Mouse (Mus musculus): Measurements from ENCODE around the gene Naxd.
A peak's percentile ranks its signal among the peaks of the same experiment; 100 is the strongest.
"Not testable (repeated sequence)": the region's sequence is repeated elsewhere in the genome, so short reads cannot be mapped to it uniquely, and the experiment has no call there.

The Naxd gene

DNA sequence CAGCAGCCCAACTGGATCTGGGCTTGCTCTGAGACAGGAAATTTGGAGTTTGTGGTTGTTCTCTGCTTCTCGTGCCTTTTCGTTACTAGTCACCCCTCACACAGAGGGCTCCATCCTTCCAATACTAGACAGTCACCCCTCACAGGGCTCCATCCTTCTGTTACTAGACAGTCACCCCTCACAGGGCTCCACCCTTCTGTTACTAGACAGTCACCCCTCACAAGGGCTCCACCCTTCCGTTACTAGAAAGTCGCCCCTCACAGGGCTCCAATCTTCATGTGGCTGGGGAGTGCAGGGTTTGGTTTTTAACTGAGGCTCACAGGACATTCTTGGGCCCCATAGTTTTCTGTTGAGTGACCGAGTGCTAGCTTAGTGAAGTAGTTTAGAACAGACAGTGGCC, 15.9 kb downstream of the Naxd start:
- DNase-seq (ENCODE audit: low read depth) = no peak

DNA sequence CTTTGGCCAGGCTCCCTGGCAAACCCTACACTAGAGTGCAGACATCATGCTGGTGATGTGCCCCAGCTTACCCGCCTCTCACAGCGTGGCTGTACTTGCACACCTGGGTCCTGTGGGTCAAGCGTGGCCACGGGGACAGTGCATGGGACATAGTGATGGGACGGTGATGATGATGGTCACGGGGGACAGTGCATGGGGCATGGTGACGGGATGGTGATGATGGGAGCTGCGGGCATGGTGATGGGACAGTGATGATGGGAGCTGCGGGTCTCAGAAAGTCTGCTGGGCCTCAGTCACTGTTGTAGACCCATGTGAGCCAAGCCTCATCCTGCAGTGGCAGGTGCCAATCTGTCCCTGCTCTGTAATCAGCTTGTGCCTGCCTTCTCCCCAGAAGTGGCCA, 19.0 kb downstream of the Naxd start:
- no peak for DNase-seq (ENCODE audit: low read depth)

DNA sequence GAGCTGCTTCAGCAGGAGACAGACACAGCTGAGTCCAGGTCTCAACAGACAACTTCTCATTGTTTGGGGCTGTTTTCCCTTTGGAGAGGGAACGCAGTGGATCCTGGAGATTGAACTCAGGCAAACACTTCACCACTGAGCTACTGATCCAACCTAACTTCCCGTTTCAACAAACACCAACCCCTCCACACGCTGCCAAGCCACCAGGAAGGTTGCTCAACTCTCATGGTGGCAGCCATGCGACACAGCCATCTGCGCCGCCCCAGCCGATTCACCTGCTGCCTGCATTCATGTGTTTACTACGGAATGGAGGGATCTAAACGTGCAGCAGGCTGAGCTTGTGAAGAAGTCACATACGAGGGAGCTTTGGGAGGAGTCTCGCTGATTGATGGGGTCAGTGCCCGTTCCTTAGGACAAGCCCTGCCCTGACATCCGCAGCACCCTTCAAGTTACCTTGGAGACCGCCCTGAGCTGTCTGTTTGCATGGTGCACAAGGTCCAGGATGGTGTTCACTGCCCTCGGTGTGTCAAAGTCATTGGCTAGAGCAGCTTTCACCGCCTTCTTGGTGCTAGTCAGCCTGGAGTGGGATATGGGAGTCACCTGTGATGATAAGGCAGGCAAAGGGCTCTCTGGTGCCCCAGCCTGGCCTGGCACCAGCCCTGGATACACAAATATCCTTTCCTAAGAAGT, 20.2 kb downstream of the Naxd start:
- no peak for DNase-seq (ENCODE audit: low read depth)

DNA sequence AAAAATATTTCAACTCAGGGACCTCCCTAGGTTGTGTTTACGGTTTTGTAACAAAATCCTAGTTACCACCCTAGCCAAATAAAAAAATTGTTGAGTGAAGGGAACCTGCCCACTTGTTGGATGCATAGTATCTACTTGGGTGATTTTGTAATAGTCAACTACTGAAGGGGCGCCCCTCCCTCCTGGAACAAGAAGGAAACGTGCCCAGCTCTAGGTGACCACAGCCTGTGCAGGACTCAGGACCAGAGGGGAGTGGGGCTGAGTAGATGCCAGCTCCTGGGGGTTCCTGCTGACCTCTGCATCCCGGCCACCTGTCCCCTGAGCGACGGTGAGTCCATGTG, 20.7 kb downstream of the Naxd start:
- DNase-seq (ENCODE audit: low read depth) = no peak

DNA sequence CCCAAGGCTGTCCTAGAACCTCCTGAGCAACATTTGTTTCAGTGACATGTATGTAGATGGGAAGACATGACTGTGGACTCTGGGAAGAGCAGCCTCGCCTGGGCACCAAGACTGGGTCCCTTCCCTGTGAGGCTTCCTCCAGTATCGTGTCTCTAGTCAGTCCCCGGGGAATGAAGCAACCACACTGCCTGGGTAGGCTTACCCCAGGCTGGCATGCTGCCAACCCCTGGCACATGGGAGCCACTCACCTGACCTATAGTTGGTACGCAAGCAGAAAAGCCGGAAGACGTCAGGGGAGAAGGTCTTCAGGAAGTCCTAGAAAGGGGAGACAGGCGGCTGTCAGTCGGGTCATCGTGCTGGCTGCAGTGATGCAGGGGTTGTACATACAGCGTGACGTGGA, 21.4 kb downstream of the Naxd start:
- DNase-seq (ENCODE audit: low read depth) = no peak

DNA sequence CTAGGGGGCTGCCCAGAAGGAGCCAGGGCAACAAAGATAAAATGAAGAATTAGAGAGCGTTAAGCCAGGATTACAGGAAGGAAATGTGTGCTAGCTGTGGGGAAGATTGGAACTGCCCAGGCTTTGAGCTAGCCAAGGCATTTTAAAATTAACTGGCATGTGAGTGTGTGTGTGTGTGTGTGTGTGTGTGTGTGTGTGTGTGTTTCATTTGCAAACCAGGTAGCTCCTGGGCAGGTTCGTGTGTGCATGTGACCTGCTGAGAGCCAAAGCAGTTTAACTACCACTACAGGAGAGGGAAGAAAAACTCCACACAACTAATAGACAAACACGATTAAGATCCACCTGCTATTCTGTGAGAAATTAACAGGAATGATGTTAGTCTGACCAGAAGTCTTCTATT, 26.0 kb downstream of the Naxd start:
- DNase-seq (ENCODE audit: low read depth) = no peak

DNA sequence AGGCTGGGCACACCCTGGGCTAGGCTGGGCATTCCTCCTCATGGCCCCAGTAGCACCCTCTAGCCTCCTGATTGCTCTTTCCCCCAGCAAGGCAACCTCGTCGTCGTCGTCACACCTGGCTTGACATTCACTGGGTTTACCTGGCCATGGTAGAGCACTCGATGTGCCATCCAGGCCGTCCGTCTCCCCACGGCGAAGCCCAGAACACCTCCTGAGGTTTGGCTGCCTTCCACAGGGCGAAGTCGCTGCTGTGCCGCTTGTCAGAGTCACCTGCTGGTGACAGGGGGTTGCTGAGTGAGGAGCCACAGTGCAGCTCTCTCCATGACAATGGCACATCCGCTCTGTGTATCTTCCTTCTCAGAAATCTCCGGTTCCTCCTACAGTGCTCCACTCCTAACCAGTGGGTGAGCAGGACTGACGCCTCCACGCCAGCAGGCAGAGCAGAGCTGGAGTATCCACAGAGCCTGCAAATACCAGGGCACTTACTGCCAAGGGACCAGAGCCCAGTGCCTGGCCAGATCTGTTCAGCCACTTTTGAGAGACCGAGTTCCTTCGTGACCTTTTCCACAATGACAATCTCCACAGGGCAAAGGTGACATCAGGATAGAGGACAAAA, 33.0 kb downstream of the Naxd start:
- DNase-seq (ENCODE audit: low read depth) = no peak

DNA sequence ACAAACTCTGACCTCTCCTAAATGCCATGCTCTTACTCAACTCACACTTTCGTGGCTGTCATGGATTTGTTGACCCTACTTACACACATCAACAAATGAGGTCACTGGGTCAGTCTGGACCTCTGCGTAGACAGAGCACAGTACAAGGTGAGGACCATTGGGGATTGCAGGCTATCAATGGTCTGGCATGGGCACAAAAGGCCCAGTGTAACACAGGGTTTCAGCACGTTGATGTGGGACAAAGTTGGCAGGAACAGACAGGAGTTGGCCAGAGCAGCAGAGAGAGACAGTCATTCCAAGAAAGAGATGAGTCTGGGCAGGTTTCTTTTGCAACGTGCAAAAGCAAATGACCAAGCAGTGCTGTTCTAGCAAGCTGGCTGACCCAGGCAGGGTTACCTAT, 33.5 kb downstream of the Naxd start:
- DNase-seq (ENCODE audit: low read depth) = no peak

DNA sequence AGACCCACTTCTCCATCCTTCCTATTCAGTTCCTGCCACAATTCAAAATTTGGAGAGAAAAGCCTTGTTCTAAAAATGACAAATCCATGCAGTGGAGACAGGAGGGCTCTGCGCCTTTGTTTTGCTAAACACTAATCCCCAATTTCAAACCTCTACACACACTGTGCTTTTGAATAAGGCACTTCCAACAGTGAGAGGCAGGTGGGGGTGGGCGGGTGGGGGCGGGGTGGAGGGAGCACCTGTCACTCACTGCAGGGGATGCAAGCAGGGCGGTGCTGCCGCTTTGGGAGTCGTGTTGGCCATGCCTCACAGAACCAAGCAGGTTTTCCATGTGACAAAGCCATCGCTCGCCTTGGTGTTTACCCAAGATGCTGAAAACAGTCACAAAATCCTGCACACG, 37.2 kb downstream of the Naxd start:
- no peak for DNase-seq (ENCODE audit: low read depth)

DNA sequence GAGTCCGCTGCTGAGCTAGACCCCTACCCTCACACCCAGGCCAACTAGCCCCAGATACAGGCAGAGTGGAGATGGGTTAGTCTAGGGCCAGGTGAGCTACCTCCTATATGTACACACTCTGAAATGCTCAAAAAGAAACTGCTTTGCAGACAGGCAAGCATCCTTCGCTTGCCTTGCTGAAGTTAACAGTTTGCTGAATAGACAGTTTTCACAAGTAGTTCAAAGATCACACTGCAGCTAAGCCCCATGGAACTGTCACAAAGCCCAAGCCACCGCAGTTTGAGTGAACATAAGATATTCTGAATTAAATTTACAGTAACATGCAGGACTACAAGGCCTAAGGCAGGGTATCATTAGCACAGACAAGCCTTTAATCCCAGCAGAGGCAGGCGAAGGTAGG, 41.7 kb downstream of the Naxd start:
- DNase-seq (ENCODE audit: low read depth) = no peak

DNA sequence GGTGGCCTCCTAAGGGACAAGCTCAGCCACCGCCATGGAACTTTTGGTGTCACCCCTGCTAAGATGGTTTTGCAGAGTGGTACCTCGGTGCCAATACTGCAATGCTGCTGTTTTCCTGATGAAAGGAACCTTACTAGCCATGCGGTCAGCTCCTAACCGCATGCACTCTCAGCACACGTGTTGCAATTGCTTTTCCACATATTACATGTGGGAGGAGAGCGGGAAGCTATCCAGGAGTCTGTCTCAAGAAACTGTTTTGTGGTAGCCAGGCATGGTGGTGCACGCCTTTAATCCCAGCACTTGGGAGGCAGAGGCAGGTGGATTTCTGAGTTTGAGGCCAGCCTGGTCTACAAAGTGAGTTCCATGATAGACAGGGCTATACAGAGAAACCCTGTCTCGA, 42.9 kb downstream of the Naxd start:
- DNase-seq (ENCODE audit: low read depth) = no peak

DNA sequence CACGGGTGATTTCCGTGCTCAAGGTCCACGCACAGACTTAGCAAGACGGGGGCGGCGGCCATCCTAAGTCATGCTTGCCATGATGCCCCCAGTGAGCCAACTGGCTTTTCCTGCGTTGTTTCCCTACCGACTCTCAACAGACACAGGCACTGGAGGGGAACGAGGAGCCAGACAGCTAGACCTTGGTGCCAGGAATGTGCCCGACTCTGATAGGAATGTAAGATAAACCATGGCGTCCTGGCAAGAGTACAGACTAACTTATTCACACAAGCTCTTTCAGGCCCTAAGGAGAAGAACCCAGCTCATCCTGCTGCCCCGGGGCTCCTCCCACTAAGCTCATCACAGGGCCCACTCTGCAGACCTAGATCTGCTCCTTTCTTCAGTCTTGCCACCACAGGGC, 44.7 kb downstream of the Naxd start:
- no peak for DNase-seq (ENCODE audit: low read depth)

DNA sequence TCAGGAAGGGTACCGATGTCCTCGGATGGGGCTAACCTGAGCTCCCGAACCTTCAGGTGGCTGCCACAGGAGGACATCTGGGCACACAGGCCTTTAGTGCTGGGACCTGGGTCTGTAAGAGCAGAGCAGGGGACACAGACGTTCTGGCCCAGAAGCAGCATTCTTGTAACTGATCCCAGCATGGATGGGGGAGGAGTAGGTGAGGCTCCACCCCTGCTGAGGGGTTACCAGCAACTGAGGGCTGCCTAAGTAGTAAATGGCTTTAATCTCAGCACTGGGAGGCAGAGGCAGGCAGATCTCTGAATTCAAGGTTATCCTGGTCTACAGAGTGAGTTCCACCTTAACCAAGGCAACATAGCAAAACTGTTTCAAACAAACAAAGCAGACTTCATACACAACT, 45.6 kb downstream of the Naxd start:
- no peak for DNase-seq (ENCODE audit: low read depth)

DNA sequence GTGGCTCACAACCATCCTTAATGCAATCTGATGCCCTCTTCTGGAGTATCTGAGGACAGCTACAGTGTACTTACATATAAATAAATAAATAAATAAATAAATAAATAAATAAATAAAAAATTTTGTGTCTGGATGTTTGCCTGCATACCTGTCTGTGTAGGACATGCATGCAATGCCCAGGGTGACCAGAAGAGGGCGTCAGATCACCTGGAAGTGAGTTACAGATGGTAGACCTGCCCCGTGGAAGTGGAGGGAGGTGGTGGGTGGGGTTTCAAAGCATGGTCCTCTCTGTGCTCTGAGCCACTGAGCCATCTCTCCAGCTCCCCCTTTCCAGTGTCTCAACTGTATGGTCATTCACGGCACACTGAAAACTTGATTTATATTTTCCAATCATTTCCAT, 47.1 kb downstream of the Naxd start:
- no peak for DNase-seq (ENCODE audit: low read depth)

DNA sequence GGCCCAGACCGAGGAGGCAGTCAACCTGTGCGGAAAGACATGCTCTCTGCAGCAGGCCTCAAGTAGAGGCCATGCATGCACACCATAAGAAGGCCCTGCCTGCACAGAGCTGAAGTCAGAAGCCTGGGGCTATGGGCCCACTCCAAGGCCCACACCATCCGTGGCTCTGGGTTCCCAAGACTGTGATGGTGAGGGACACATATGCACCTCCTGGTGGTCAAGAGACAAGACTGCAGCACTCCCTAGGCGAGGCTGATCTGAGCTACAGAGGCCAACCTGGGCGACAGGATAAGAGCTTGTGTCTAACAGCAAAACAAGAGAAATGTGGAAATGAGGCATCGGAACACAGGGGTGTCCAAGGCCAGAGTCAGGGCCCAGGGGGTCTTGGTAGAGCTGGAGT, 49.8 kb downstream of the Naxd start:
- DNase-seq (ENCODE audit: low read depth) = no peak

DNA sequence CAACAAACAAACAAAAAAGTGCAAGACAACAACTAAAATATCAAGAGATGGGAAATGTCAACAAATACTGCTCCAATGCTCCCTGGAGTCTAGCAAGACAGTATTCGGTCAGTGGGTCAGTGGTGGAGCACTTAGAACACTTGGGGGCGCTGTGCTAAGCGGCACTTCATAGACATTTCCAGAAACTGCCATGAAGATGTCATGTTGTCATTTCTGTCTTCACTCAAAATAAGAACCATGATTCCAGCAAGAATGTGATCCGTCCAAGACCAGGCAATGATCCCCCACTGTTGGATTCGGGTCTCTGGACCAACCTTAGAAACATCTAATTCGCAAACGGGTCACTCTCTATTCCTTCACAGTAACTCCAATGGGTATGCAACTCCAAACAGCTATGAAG, 52.4 kb downstream of the Naxd start:
- no peak for DNase-seq (ENCODE audit: low read depth)

DNA sequence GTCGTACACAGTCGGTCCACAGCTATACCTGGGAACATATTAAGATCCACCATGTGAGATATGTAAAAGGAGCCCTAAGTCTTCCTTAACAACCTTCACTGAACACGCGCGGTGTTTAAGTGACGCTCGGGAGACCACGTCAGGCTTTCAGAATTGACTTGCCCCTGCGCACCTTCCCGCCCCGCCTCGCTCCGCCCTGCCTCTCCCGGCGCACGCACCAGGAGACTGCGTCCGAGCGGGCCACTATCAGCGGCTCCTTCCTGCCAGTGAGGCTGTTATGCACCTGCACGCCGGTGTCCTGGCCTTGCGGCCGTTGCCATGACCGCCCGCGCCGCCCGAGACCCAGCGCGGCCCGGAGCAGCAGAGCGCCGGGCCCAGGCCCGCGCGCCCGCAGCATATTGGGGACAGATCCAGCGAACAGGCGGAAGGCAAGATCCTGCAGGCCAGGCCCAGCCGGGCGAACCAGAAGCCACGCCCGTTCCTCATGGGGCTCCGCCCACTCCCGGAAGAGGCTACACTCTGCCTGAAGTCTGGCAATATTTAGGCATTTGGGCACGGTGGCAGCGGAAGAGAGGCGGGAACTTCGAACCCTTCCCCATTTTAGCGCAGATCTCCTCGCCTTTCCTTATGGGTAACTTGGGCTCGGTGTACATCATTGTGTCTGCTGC, 53.1 kb downstream of the Naxd start, which contains the start of gene Cars2:
Cars2 (minus strand) TSS at position 503 of the 668 bp plus-strand sequence.
- peak; percentile 87 for DNase-seq (ENCODE audit: low read depth)

DNA sequence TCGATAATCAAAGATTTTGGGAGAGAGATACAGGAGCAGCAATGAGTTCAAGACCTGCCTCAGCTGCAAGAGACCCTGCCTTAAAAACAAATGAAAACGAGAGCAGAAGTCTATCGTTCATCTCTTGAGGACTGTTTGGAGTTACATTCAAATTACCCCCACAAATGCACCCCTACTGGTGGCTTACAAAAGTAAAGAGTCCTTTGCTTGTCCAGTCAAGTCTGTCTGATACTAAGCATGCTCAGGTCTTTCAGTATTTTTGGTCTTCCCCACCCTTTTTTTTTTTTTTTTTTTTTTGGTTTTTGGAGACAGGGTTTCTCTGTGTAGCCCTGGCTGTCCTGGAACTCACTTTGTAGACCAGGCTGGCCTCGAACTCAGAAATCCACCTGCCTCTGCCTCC, 54.2 kb downstream of the Naxd start:
- DNase-seq (ENCODE audit: low read depth) = not testable (repeated sequence)

DNA sequence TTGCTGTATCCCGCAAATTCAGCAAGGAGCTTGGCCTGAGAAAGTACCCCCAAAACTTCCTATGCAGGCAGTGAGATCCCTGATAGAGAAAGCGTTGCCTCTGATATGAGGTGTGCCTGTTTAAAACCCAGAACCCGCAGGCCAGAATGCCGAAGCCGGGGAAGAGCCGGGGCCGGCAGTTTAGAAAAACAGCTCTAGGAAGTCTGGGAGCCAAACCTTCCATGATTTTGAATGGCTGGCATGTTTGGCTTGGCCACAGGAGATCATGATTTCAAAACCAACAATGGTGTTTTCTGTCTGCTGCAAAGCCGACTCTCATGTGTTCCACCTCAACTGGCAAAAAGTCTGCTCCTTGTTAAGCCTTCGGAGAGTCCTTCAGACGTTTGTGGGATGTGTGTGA, 55.1 kb downstream of the Naxd start:
- DNase-seq (ENCODE audit: low read depth) = peak; percentile 57

DNA sequence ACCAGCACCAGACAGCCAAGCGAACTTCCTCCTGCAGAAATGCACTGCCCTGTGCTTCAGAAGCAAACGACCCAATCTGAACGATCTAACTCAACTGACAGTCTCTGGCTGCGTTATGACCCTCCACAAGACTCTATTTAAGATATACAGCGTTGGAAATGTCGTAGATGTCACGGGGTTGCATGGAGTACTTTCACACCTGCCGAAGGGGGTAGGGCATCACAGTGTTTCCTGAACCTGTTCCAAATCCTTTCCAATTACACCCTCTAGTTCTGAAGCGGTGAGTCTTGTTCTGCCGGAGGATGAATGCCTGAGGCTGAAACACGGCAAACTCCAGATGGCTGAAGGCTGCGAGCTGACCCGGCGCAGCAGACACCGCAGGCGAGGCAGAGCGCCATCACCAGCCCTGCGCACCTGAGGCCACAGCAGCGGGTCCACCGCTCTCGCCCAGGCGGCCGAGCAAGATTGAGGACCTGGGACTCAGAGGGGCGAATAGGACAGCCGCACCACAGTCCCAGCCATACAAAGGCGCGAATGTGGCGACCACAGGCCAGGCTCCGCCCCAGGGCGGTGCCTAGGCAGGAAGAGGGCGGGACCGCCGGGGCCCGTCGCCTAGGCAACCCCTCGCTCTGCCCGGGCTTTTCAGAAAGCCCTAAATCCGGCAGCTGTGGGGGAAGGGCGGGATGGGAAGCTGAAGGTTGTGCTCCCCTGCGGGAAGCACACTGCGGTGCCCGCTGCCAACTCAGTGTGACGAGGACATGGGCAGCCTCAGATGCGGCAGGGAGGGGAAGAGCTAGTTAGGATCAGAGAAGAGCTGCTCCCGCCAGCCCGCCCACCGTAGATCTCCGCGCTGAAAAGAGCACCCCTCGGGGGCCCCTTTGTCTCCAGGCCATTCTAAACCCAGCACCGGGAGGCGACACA, 57.8 kb downstream of the Naxd start, which contains the start of gene Ing1:
Ing1 (plus strand) TSS at position 773 of the 921 bp plus-strand sequence.
- peak; percentile 79 for DNase-seq (ENCODE audit: low read depth)

DNA sequence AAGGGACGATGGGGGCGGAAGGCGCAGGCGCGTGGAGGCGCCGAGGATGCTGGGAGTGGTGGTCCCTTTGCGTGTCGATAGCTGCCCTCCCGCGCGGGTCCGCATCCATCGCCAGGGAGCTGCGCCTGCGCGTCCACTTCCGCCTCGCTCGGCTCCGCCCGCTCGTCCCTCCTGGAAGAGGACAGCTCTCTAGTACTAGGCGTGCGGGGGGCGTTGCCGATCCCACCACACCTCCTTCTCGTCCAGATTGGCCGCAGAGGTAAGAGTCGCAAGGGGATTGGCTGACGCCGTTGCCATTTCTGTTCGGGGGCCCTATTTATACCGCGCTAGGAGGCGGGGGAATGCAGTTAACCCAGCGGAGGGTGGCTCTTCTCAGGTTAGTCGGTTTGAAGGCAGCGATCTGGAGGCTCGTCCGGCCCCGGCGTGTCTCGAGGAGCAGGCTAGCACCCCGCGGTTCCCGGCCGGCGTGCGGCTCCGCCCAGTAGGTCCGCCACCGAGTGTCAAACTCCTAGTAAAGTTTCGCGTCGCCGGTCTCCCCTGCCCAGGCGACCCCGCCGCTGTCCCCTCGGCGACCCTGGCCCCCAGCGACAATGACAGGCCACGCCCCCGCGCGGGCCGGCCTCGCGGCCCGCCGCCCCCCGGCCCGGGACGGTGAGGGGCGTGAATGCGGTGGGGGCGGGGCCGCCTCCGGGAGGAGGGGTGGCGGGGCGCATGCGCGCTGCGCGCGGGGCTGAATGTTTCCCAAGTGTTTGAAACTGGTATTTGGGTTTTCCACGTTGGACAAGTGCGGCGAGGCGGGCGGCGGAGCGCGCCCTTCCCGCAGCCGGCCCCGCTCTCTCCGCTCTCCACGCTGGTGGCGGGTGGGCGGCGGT, 58.6 kb downstream of the Naxd start:
- DNase-seq (ENCODE audit: low read depth) = peak; percentile 99
